In genomic region chr9:123224863-123225431, GRCm38 (mm10) we compare ENCODE assay signal across 19 mouse cellular contexts. TPM values are rescaled to one million over a fixed set of nuclear protein-coding genes. Genes with fewer than 3 reads are reported as not detected.
A peak's percentile ranks its signal among the peaks of the same experiment; 100 is the strongest.
DNase-seq lines count a peak whose midpoint lies in the region; ATAC-seq lines count a peak whose summit lies in the region.
"Had no signal": no experiment of that assay in that cellular context is flagged by ENCODE, and none has a peak within 500 bp of the region (broad histone marks: within the 10 kb centered on the region; RNA-seq: fewer than 3 reads in every experiment).

No protein-coding gene starts in this region.

- H3K9ac ChIP-seq in kidney, embryonic 16.5 days (replicated peaks; ENCODE audit: low read length), result no peak overlapping the region
- H3K9ac ChIP-seq in kidney, embryonic 15.5 days, result no peak overlapping the region
- H3K9ac ChIP-seq in liver, embryonic 11.5 days (ENCODE audit: low read depth, low read length), result no peak overlapping the region
- H3K9ac ChIP-seq in forebrain, embryonic 12.5 days, result no peak overlapping the region
- H3K9ac ChIP-seq: hindbrain, embryonic 14.5 days; limb, embryonic 12.5 days; midbrain, embryonic 12.5 days had no signal

- 71% methylated on average over 2 of the region's 2 CpGs for WGBS in kidney, embryonic 16.5 days
- 68% methylated on average over 2 of the region's 2 CpGs for WGBS in kidney, embryonic 15.5 days
- 16% methylated on average over 2 of the region's 2 CpGs for WGBS in liver, embryonic 11.5 days
- 78% methylated on average over 2 of the region's 2 CpGs for WGBS in forebrain, embryonic 12.5 days
- 68% methylated on average over 2 of the region's 2 CpGs for WGBS in hindbrain, embryonic 10.5 days

- H3K4me1 ChIP-seq in kidney, embryonic 16.5 days (ENCODE audit: insufficient read depth, low read length), result no peaks in the 10 kb centered on the region
- H3K4me1 ChIP-seq in kidney, embryonic 15.5 days, result no peaks in the 10 kb centered on the region
- H3K4me1 ChIP-seq in liver, embryonic 11.5 days (replicated peaks; ENCODE audit: control insufficient read depth, insufficient read depth, low read length), result peaks cover 22% of the 10 kb centered on the region
- peaks cover 4% of the 10 kb centered on the region; the same call in 1 of the 2 replicates for H3K4me1 ChIP-seq in forebrain, embryonic 12.5 days
- 0 out of 2 replicates have a peak, but pooled peaks cover 11% of the 10 kb centered on the region for H3K4me1 ChIP-seq in hindbrain, embryonic 10.5 days (replicated peaks)
- H3K4me1 ChIP-seq: limb, embryonic 12.5 days; midbrain, embryonic 12.5 days had no signal

- no peak overlapping the region for H3K4me3 ChIP-seq in kidney, embryonic 16.5 days (ENCODE audit: low read length)
- no peak overlapping the region for H3K4me3 ChIP-seq in kidney, embryonic 15.5 days (replicated peaks)
- H3K4me3 ChIP-seq in liver, embryonic 11.5 days (ENCODE audit: low read depth, low read length), result no peak overlapping the region
- no peak overlapping the region for H3K4me3 ChIP-seq in forebrain, embryonic 12.5 days (replicated peaks)
- no peak overlapping the region for H3K4me3 ChIP-seq in hindbrain, embryonic 10.5 days
- H3K4me3 ChIP-seq: limb, embryonic 12.5 days; midbrain, embryonic 12.5 days had no signal

- peak; percentile 50 for DNase-seq in adipocyte (ENCODE audit: low spot score)
- DNase-seq in liver, embryonic 11.5 days (ENCODE audit: low spot score), result no peak
- DNase-seq in hindbrain, embryonic 10.5 days (ENCODE audit: low spot score), result no peak
- no peak for DNase-seq in layer of hippocampus, adult 9-10 months (ENCODE audit: low spot score)
- DNase-seq: cerebellum, adult 18-20 months; cerebellum, postnatal 25 days; gastrocnemius, postnatal 10 days; lung, postnatal 14 days; spleen, adult 18-20 months; thymus, postnatal 25 days had no signal

- no peak overlapping the region for H3K27ac ChIP-seq in kidney, embryonic 16.5 days (ENCODE audit: low read length)
- no peak overlapping the region for H3K27ac ChIP-seq in kidney, embryonic 15.5 days
- H3K27ac ChIP-seq in liver, embryonic 11.5 days (ENCODE audit: low read depth, low read length), result no peak overlapping the region
- H3K27ac ChIP-seq in forebrain, embryonic 12.5 days, result no peak overlapping the region
- H3K27ac ChIP-seq in hindbrain, embryonic 10.5 days, result no peak overlapping the region
- H3K27ac ChIP-seq: hindbrain, embryonic 14.5 days; limb, embryonic 12.5 days; midbrain, embryonic 12.5 days had no signal

- peak; percentile 23; the same call in 1 of the 2 replicates for ATAC-seq in kidney, embryonic 16.5 days (ENCODE audit: low FRiP score, low TSS enrichment)
- no peak for ATAC-seq in kidney, embryonic 15.5 days (replicated peaks; ENCODE audit: low FRiP score)
- ATAC-seq in liver, embryonic 11.5 days (replicated peaks; ENCODE audit: low FRiP score), result peak; percentile 24
- ATAC-seq in megakaryocyte progenitor cell, adult 5-6 weeks (replicated peaks; ENCODE audit: poor library complexity), result peak; percentile 56
- ATAC-seq in forebrain, embryonic 12.5 days (ENCODE audit: low FRiP score), result no peak
- ATAC-seq: CD4-positive, CD25-positive, alpha-beta regulatory T cell, adult 4 months had no signal

- H3K36me3 ChIP-seq in kidney, embryonic 16.5 days (ENCODE audit: insufficient read depth, low read length), result no peaks in the 10 kb centered on the region
- H3K36me3 ChIP-seq in kidney, embryonic 15.5 days, result no peaks in the 10 kb centered on the region
- no peaks in the 10 kb centered on the region for H3K36me3 ChIP-seq in liver, embryonic 11.5 days (ENCODE audit: control insufficient read depth, insufficient read depth, low read length)
- H3K36me3 ChIP-seq in forebrain, embryonic 12.5 days (replicated peaks), result no peaks in the 10 kb centered on the region
- no peaks in the 10 kb centered on the region for H3K36me3 ChIP-seq in hindbrain, embryonic 10.5 days
- H3K36me3 ChIP-seq: limb, embryonic 12.5 days; midbrain, embryonic 12.5 days had no signal

- no peak overlapping the region for H3K4me2 ChIP-seq in kidney, embryonic 16.5 days (replicated peaks; ENCODE audit: low read depth, low read length)
- no peak overlapping the region for H3K4me2 ChIP-seq in kidney, embryonic 15.5 days
- H3K4me2 ChIP-seq in liver, embryonic 11.5 days, result no peak overlapping the region
- H3K4me2 ChIP-seq in forebrain, embryonic 12.5 days, result no peak overlapping the region
- H3K4me2 ChIP-seq: hindbrain, embryonic 14.5 days; limb, embryonic 12.5 days; midbrain, embryonic 12.5 days had no signal

- H3K27me3 ChIP-seq in kidney, embryonic 16.5 days (ENCODE audit: insufficient read depth, low read length), result no peaks in the 10 kb centered on the region
- H3K27me3 ChIP-seq in kidney, embryonic 15.5 days, result no peaks in the 10 kb centered on the region
- H3K27me3 ChIP-seq in liver, embryonic 11.5 days (replicated peaks; ENCODE audit: control insufficient read depth, insufficient read depth, low read length), result no peaks in the 10 kb centered on the region
- no peaks in the 10 kb centered on the region for H3K27me3 ChIP-seq in forebrain, embryonic 12.5 days
- no peaks in the 10 kb centered on the region for H3K27me3 ChIP-seq in hindbrain, embryonic 10.5 days (ENCODE audit: insufficient read depth, poor library complexity, severe bottlenecking)
- H3K27me3 ChIP-seq: limb, embryonic 12.5 days had no signal

- no peaks in the 10 kb centered on the region for H3K9me3 ChIP-seq in kidney, embryonic 16.5 days (ENCODE audit: low read length)
- no peaks in the 10 kb centered on the region for H3K9me3 ChIP-seq in kidney, embryonic 15.5 days (replicated peaks)
- H3K9me3 ChIP-seq in liver, embryonic 11.5 days (ENCODE audit: control insufficient read depth, low read length), result no peaks in the 10 kb centered on the region
- H3K9me3 ChIP-seq in forebrain, embryonic 12.5 days, result no peaks in the 10 kb centered on the region
- no peaks in the 10 kb centered on the region for H3K9me3 ChIP-seq in hindbrain, embryonic 10.5 days
- H3K9me3 ChIP-seq: limb, embryonic 12.5 days; midbrain, embryonic 12.5 days had no signal

RNA-seq across cellular contexts. Expression of gene Cdcp1, which starts 9.1 kb away (rescaled TPM):
- polyA plus RNA-seq in kidney, embryonic 16.5 days (2015; fragmentation: Nextera tagmentation; extraction: Ambion mirVana), result 9.7 and 11.0 TPM in 2 replicates
- 7.5 and 7.7 TPM in 2 replicates for polyA plus RNA-seq in kidney, embryonic 15.5 days (2015; fragmentation: Nextera tagmentation; extraction: Ambion mirVana)
- 0.59 and 0.83 TPM in 2 replicates for polyA plus RNA-seq in liver, embryonic 11.5 days (2014; fragmentation: Nextera tagmentation; extraction: Ambion mirVana)
- 0.07 and 0.44 TPM in 2 replicates for total RNA-seq in megakaryocyte progenitor cell, adult 5-6 weeks (2015)
- 0.17 and 0.30 TPM in 2 replicates for total RNA-seq in megakaryocyte progenitor cell, adult 5-6 weeks (2017)
- 0.73 and 0.77 TPM in 2 replicates for polyA plus RNA-seq in forebrain, embryonic 12.5 days (2016; fragmentation: Nextera tagmentation; extraction: Ambion mirVana)
- polyA plus RNA-seq in hindbrain, embryonic 10.5 days (2016; fragmentation: Nextera tagmentation; extraction: Ambion mirVana), result 1.9 and 3.5 TPM in 2 replicates
- total RNA-seq: gastrocnemius, postnatal 10 days; layer of hippocampus, postnatal 25 days had no signal

RNA-seq across cellular contexts. Expression of gene Tmem158, which starts 35.6 kb away (rescaled TPM):
- 3.6 and 4.7 TPM in 2 replicates for polyA plus RNA-seq in kidney, embryonic 16.5 days (2015; fragmentation: Nextera tagmentation; extraction: Ambion mirVana)
- polyA plus RNA-seq in kidney, embryonic 15.5 days (2015; fragmentation: Nextera tagmentation; extraction: Ambion mirVana), result 7.2 and 8.8 TPM in 2 replicates
- polyA plus RNA-seq in liver, embryonic 11.5 days (2014; fragmentation: Nextera tagmentation; extraction: Ambion mirVana), result 7.2 and 9.8 TPM in 2 replicates
- total RNA-seq in megakaryocyte progenitor cell, adult 5-6 weeks (2015), result 0.54 and 0.62 TPM in 2 replicates
- total RNA-seq in megakaryocyte progenitor cell, adult 5-6 weeks (2017), result 0.47 and 0.54 TPM in 2 replicates
- polyA plus RNA-seq in forebrain, embryonic 12.5 days (2016; fragmentation: Nextera tagmentation; extraction: Ambion mirVana), result 10.7 and 12.6 TPM in 2 replicates
- polyA plus RNA-seq in hindbrain, embryonic 10.5 days (2016; fragmentation: Nextera tagmentation; extraction: Ambion mirVana), result 4.4 and 6.3 TPM in 2 replicates

Comparison
In these comparisons a context has a peak if more than half of its experiments do, and no peak if none do; other contexts are left out.
1. ATAC-seq: peak in kidney, embryonic 16.5 days (single experiment), liver, embryonic 11.5 days (single experiment) and megakaryocyte progenitor cell, adult 5-6 weeks (single experiment); none in kidney, embryonic 15.5 days (single experiment) and forebrain, embryonic 12.5 days (single experiment).